Mouse (Mus musculus): ENCODE data around the gene Gstm3.
A peak's percentile ranks its signal among the peaks of the same experiment; 100 is the strongest.
"Not testable (repeated sequence)": the region's sequence is repeated elsewhere in the genome, so short reads cannot be mapped to it uniquely, and the experiment has no call there.

Gstm3 gene

GRCm38 (mm10) chr3:107974237-107974636, 5.2 kb upstream of the Gstm3 start:
- DNase-seq (ENCODE audit: low read depth, low spot score): no peak

- DNase-seq (ENCODE audit: low read depth, low spot score): no peak
Measured at GRCm38 (mm10) chr3:107972070-107972469, 3.0 kb upstream of the Gstm3 start.

- not testable (repeated sequence) for DNase-seq (ENCODE audit: low read depth, low spot score)
Measured at GRCm38 (mm10) chr3:107971101-107971500, 2.0 kb upstream of the Gstm3 start.

GRCm38 (mm10) chr3:107966631-107967030, 2.5 kb downstream of the Gstm3 start:
- no peak for DNase-seq (ENCODE audit: low read depth, low spot score)

- DNase-seq (ENCODE audit: low read depth, low spot score): no peak
Measured at GRCm38 (mm10) chr3:107965592-107965991, 3.5 kb downstream of the Gstm3 start.

GRCm38 (mm10) chr3:107964656-107965308, 4.3 kb downstream of the Gstm3 start:
- no peak for DNase-seq (ENCODE audit: low read depth, low spot score)

GRCm38 (mm10) chr3:107964026-107964425, 5.1 kb downstream of the Gstm3 start:
- no peak for DNase-seq (ENCODE audit: low read depth, low spot score)

GRCm38 (mm10) chr3:107955260-107955659, 13.8 kb downstream of the Gstm3 start:
- not testable (repeated sequence) for DNase-seq (ENCODE audit: low read depth, low spot score)

- DNase-seq (ENCODE audit: low read depth, low spot score): no peak
Measured at GRCm38 (mm10) chr3:107953906-107954305, 15.2 kb downstream of the Gstm3 start.

- no peak for DNase-seq (ENCODE audit: low read depth, low spot score)
Measured at GRCm38 (mm10) chr3:107953328-107953755, 15.7 kb downstream of the Gstm3 start.

- DNase-seq (ENCODE audit: low read depth, low spot score): no peak
Measured at GRCm38 (mm10) chr3:107950531-107950930, 18.6 kb downstream of the Gstm3 start.

- not testable (repeated sequence) for DNase-seq (ENCODE audit: low read depth, low spot score)
Measured at GRCm38 (mm10) chr3:107949461-107949860, 19.6 kb downstream of the Gstm3 start.

GRCm38 (mm10) chr3:107945729-107946128, 23.4 kb downstream of the Gstm3 start:
- DNase-seq (ENCODE audit: low read depth, low spot score): no peak

GRCm38 (mm10) chr3:107943239-107943990, 25.7 kb downstream of the Gstm3 start, which contains the start of gene Gstm6:
Gstm6 (minus strand) TSS chr3:107943749.
- DNase-seq (ENCODE audit: low read depth, low spot score): no peak

GRCm38 (mm10) chr3:107941261-107941660, 27.8 kb downstream of the Gstm3 start:
- no peak for DNase-seq (ENCODE audit: low read depth, low spot score)

GRCm38 (mm10) chr3:107940524-107940923, 28.6 kb downstream of the Gstm3 start:
- DNase-seq (ENCODE audit: low read depth, low spot score): no peak

GRCm38 (mm10) chr3:107939830-107940229, 29.3 kb downstream of the Gstm3 start:
- DNase-seq (ENCODE audit: low read depth, low spot score): no peak

- DNase-seq (ENCODE audit: low read depth, low spot score): peak; percentile 14
Measured at GRCm38 (mm10) chr3:107939403-107939802, 29.7 kb downstream of the Gstm3 start.

GRCm38 (mm10) chr3:107935888-107936287, 33.2 kb downstream of the Gstm3 start:
- no peak for DNase-seq (ENCODE audit: low read depth, low spot score)

GRCm38 (mm10) chr3:107935268-107935667, 33.8 kb downstream of the Gstm3 start:
- no peak for DNase-seq (ENCODE audit: low read depth, low spot score)

GRCm38 (mm10) chr3:107932128-107932527, 37.0 kb downstream of the Gstm3 start:
- DNase-seq (ENCODE audit: low read depth, low spot score): no peak

- DNase-seq (ENCODE audit: low read depth, low spot score): peak; percentile 70
Measured at GRCm38 (mm10) chr3:107931670-107932069, 37.4 kb downstream of the Gstm3 start, which contains the start of gene Gstm7. Gstm7 (minus strand) TSS chr3:107931817.

- no peak for DNase-seq (ENCODE audit: low read depth, low spot score)
Measured at GRCm38 (mm10) chr3:107931134-107931533, 37.9 kb downstream of the Gstm3 start.
